Mouse (Mus musculus) megakaryocyte, embryonic 14.5 days (primary cell): ENCODE data around the gene Creg2.

Experiments used
- FLI1 ChIP-seq: IDR thresholded peaks from 2 replicates; pipeline ENCODE4 v1.6.1; 2012; ENCODE audit warnings: low read length, inconsistent platforms, mixed read lengths
- GATA1 ChIP-seq: IDR thresholded peaks from 3 replicates; pipeline ENCODE4 v1.6.1; 2012; ENCODE audit warnings: mixed read lengths, low read length, inconsistent platforms, borderline replicate concordance

DNA sequence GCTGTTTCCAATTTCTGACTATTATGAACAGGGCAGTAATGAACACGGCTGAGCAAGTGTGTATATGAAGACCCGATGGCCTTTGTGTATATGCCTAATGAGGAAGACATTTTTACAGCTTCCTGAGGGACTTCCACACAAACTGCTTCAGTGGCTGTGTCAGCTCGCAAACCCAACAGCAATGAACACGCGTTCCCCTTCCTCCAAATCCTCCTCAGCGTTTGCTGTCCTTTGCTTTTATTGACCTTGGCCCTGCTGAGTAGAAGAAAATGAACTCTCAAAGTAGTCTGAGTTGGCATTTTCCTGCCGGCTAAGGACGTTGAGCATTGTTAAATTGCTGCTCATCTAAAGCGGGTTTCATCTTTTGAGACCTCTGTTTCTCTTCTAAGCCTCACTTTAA is 65.9 kb downstream of the Creg2 start:
- TF ChIP-seq GATA1 (no peak), FLI1 (no peak)
